Mouse (Mus musculus) CH12.LX (cell line): ENCODE data around the gene Slc4a5.

ENCODE experiments used
- CTCF ChIP-seq, 2 experiments: IDR thresholded peaks in 1 of 2; conservative IDR thresholded peaks in 1 of 2; 2 replicates each; pipeline ENCODE4 v1.5.1; 2011 to 2012; ENCODE audit warnings: low read depth in 2 of 2, low read length in 2 of 2, improper control_type of control experiment in 1 of 2, inconsistent platforms in 1 of 2, mild to moderate bottlenecking in 1 of 2, moderate library complexity in 1 of 2
- NRF1 ChIP-seq: IDR thresholded peaks from 2 replicates; pipeline ENCODE4 v1.6.1; 2014; ENCODE audit warnings: low read depth, mild to moderate bottlenecking, inconsistent platforms, low read length, improper control_type of control experiment, moderate library complexity
- POLR2A ChIP-seq: IDR thresholded peaks from 2 replicates; pipeline ENCODE4 v1.6.1; 2011; ENCODE audit warnings: low read depth, mild to moderate bottlenecking, improper control_type of control experiment, low read length

GRCm38 (mm10) chr6:83350172-83350571 lies 130.5 kb downstream of the Slc4a5 start:
- TF ChIP-seq CTCF (conservative IDR thresholded peaks at IDR 0.05 in 1 of 2, IDR thresholded peaks at IDR 0.05 in 1 of 2; ENCODE audit: low read depth in 2 of 2, low read length in 2 of 2) (no peak), NRF1 (no peak), POLR2A (no peak)
